Mouse (Mus musculus) bone marrow macrophage, adult 2 months (primary cell): ENCODE data around the gene Notch4.

Source experiments
- CTCF ChIP-seq: IDR thresholded peaks from 2 replicates; pipeline ENCODE4 v1.5.1; 2012; ENCODE audit warnings: low read depth, mild to moderate bottlenecking, low read length, moderate library complexity
- POLR2A ChIP-seq: IDR thresholded peaks from 2 replicates; pipeline ENCODE4 v1.6.1; 2012; ENCODE audit warnings: mild to moderate bottlenecking, low read depth, low read length, borderline replicate concordance

DNA sequence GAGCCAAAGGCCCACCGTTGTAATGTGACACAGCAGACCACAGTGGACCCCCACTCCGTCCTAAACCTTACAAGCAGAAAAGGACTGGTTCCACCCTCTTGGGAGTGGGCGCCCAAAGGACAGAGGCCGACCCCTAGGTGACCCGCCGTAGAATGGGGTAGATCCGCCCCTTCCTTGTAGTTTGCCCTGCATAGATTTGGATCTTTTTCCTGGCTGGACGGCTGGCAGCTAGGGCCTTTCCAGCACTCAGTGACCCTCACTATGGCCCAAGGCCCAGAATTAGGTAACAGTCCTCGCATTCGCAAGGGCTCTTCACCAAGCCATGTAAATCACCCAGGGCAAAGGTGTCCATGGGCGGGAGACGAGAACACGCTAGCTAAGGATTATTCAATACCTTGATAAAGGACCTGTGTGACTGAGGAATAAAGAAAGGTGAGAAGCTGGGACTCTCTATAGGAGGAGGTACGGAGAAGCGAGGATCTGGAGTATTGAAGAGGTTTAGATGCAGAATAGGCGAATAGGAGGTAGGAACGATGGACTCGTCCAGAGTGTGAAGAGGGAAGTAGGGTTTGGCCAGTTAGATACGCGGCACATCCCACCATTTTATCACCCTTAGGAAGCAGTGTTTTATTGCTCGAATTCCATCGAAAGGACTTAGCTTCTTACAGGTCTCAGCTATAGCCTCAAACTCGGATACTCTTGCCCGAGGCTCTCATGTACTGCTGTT is 40.6 kb downstream of the Notch4 start:
- TF ChIP-seq CTCF, result no peak
- TF ChIP-seq POLR2A, result no peak
